Mouse (Mus musculus) lung, adult 2 months (tissue): Measurements from ENCODE around the gene Tmem108. TPM values are rescaled to one million over a fixed set of nuclear protein-coding genes. Genes with fewer than 3 reads are reported as not detected.

Source experiments
- DNase-seq: peaks from one replicate; pipeline ENCODE4 v3.0.0; 2022
- H3K4me1 ChIP-seq: fragments of 200-500 bp; 2 replicates; pipeline ENCODE4 v1.6.1; 2011; ENCODE audit warnings: low read length; ENCODE audit not compliant: control insufficient read depth, insufficient read depth
- H3K4me3 ChIP-seq: fragments of 200-500 bp; replicated peaks from 2 replicates; pipeline ENCODE3; 2011; ENCODE audit warnings: low read depth, mild to moderate bottlenecking, control low read depth, low read length; ENCODE audit errors: extremely low read depth
- CTCF ChIP-seq: fragments of 200-500 bp; IDR thresholded peaks from 2 replicates; pipeline ENCODE4 v1.5.1; 2011; ENCODE audit warnings: mild to moderate bottlenecking, low read length, control low read depth; ENCODE audit not compliant: insufficient read depth
- POLR2A ChIP-seq: fragments of 200-500 bp; IDR thresholded peaks from 2 replicates; pipeline ENCODE4 v1.6.1; 2011; ENCODE audit warnings: low read depth, mild to moderate bottlenecking, control low read depth, low read length, borderline replicate concordance; ENCODE audit errors: extremely low read depth
- WGBS: fragments of 180-500 bp; shearing (Covaris S2); methylation state at CpG from one replicate; pipeline ENCODE4 v1.1.7; 2018; 5-methylcytosine and 5-hydroxymethylcytosine counted together
- polyA plus RNA-seq: library from polyadenylated mRNA; depleted of rRNA; stranded (reverse); fragments of >200 nt; gene quantifications from 2 replicates; pipeline ENCODE4 v1.2.3, GENCODE M21; 2012

Gene Tmem108
- polyA plus RNA-seq, 1 experiment, result 9.1 TPM

DNA sequence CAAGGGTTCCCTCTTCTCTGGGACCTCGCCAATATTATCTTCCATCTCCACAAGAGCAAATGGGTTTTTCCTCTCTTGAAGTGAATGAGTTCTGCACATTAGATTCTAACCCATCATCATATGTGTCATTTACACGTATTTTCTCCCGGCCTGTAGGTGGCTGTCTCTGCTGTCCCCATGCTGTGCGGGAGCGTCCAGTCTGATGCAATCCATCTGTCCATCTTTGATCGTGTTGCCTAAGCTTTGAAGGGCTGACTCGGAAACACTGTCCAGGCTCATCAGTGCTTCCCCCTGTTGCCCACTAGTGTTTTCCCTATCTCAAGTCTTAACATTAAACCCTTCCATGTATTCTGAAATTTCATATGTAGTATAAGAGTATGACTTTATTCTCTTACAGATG is 36.1 kb downstream of the Tmem108 start:
- TF ChIP-seq POLR2A, result no peak
- no peak for TF ChIP-seq CTCF
- 71% methylated on average over 7 of the region's 7 CpGs for WGBS
- no peaks in the 10 kb centered on the region for H3K4me1 ChIP-seq
- no peak for DNase-seq
- no peak overlapping the region for H3K4me3 ChIP-seq

DNA sequence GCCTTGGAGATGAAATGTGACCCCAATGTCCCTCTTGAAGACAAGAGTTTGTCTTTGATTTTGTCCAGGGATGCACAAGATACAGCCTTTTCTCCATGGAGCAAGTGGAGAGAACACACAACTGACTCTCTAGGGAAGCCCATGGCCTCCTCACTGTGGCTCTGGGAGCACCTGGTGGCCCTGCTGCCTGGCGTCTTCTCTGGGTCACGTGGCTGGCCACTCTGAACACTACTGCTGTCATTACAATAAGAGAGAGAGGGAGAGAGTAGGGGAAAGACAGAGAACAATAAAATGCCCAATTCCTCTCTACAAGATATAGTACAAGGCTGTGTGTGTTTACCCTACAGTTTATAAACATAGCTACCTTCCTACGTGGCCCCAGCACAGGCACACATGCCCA is 40.2 kb downstream of the Tmem108 start:
- TF ChIP-seq POLR2A, result no peak
- TF ChIP-seq CTCF, result no peak
- Histone ChIP-seq H3K4me3 (no peak overlapping the region), H3K4me1 (no peaks in the 10 kb centered on the region)
- no peak for DNase-seq
- 59% methylated on average over 3 of the region's 3 CpGs for WGBS

DNA sequence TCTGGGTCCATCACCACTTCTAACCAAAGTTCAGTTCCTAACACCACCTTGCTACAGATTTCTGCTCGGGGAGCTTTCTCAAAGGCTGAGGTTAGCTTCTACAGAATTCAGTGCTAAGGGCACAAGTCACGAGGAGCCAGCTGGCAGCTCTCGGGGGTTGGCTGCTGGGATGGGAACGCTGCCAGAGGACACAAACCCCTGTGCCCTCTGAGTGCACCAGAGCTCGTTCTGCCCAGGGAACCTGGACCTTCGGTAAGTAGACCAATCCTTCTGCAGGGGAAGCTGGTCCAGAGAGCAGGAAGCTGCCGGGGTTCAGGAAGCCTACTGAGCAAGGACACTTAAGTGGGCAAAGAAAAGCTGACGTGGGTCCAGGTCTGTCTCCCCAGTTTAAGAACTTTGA is 40.6 kb downstream of the Tmem108 start:
- Histone ChIP-seq H3K4me3 (no peak overlapping the region), H3K4me1 (no peaks in the 10 kb centered on the region)
- 52% methylated on average over 8 of the region's 8 CpGs for WGBS
- DNase-seq, result no peak
- no peak for TF ChIP-seq CTCF
- no peak for TF ChIP-seq POLR2A

DNA sequence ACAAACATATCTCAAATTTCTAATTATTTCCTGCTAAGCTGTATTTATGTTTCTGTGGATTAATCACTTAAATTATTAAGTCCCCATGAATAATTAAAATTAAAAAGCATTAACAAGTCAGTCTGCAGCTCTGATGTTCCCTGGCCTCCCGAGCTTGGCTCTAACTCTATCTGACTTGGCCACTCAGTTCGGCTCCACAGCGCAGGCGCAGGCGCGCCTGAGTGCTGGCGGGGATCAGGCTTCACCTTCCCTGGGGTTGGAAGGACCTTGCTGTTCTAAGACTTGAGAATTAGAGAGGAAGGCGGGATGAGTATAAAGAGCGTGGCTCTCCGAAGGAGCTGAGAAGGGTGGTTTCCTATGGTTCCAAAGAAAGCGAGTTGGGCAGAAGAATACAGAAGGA is 41.6 kb downstream of the Tmem108 start:
- Histone ChIP-seq H3K4me3 (no peak overlapping the region), H3K4me1 (no peaks in the 10 kb centered on the region)
- WGBS, result 87% methylated on average over 11 of the region's 11 CpGs
- TF ChIP-seq POLR2A (no peak), CTCF (no peak)
- no peak for DNase-seq

DNA sequence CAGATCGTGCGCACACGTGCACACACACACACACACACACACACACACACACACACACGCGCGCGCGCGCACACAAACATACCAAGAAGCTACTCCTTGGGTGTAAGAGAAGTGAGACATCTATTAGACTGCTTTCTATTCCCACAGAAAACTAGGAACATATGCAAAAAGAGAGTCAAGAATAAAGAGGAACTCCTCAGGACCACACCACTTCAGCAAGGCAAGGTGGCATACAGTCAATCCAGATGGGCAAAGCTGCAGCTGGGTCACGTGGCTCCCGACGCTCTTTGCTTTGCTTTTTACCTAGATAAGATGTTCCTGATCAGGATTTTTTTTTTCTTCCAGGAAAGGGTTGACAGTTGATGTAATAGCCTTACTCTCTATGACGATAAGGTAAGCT is 45.6 kb downstream of the Tmem108 start:
- Histone ChIP-seq H3K4me3 (no peak overlapping the region), H3K4me1 (no peaks in the 10 kb centered on the region)
- WGBS, result 90% methylated on average over 13 of the region's 13 CpGs
- TF ChIP-seq CTCF, result no peak
- TF ChIP-seq POLR2A, result no peak
- no peak for DNase-seq

DNA sequence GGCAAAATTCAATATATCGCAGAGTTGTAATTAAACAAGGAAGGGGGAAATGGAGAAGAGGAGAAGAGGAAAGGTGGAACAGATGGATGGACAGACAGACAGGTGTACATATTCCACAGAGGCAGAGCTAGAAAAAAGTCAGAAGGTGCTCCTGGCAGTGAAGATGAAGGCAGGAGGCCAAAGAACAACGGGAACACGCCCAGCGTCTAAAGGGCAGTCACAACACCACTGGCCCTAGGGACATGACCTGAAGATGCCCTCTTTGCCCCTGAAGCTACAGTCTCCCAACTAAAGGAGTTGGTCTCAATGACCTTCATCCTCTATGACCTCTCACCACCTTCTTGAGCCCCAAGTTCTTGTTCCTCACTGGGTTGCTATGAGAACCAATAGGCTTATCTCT is 46.3 kb downstream of the Tmem108 start:
- WGBS, result 91% methylated on average over 4 of the region's 4 CpGs
- Histone ChIP-seq H3K4me3 (no peak overlapping the region), H3K4me1 (no peaks in the 10 kb centered on the region)
- TF ChIP-seq POLR2A (no peak), CTCF (no peak)
- no peak for DNase-seq

DNA sequence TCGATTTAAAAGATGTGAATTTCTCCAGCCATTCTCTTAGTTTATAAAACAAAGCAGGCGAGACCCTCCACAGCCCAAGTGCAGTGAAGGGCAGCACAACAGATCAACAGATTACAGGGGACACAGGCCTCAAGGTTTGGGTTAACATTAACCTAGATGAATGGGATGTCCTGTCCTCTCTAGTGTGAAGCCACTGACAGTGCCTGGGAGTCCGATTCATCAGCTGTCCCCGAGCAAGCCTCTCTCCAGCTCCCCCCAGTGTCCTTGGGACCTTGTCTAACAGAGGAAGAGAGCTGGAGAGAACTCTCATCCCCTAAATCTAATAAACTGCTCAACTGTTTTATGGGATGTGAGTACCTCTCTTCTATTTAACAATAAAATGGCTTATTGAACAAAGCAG is 48.4 kb downstream of the Tmem108 start:
- no peaks in the 10 kb centered on the region for H3K4me1 ChIP-seq
- 77% methylated on average over 4 of the region's 4 CpGs for WGBS
- no peak for DNase-seq

DNA sequence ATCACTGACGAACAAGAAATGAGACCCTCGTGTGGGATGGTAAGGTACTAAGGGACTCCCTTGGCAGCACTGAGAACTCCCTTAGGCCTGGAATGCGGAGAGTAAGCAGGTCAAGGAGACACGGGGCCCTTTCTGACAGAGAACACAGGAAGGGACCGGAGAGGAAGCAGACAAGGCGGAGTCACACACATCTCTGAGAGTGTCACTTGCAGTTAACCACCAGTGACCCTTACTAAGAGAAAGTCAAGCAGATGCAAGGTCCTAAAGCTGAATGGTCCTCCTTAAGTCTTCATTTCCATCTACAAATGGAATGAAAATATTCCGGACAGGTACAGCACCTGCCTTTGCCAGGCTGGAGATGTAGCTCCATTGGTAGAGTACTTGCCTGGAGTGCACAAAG is 48.9 kb downstream of the Tmem108 start:
- 47% methylated on average over 7 of the region's 7 CpGs for WGBS
- no peaks in the 10 kb centered on the region for H3K4me1 ChIP-seq
- TF ChIP-seq POLR2A (no peak), CTCF (no peak)
- DNase-seq, result no peak
- no peak overlapping the region for H3K4me3 ChIP-seq

More for the DNA sequence above, 48.4 kb downstream of the Tmem108 start:
- no peak overlapping the region for H3K4me3 ChIP-seq
- no peak for TF ChIP-seq CTCF
- no peak for TF ChIP-seq POLR2A

DNA sequence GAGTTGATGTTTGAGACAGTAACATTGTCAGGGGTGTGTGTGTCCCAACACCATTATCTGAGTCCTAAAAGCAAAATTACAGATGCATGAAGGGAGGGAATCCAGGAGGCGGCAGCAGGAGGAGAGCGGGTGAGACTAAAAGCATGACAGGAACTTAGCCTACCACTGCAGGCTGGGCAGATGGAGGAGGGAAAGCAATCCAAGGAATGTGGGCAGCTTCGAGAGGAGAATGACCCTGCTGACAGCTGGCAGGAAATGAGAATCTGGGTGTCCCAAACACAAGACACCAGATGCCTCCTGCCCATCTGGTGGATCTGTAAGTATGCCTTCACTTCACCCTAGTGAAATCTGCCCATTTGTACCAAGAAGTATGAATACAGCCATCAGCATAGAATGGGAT is 51.9 kb downstream of the Tmem108 start:
- TF ChIP-seq CTCF (no peak), POLR2A (no peak)

DNA sequence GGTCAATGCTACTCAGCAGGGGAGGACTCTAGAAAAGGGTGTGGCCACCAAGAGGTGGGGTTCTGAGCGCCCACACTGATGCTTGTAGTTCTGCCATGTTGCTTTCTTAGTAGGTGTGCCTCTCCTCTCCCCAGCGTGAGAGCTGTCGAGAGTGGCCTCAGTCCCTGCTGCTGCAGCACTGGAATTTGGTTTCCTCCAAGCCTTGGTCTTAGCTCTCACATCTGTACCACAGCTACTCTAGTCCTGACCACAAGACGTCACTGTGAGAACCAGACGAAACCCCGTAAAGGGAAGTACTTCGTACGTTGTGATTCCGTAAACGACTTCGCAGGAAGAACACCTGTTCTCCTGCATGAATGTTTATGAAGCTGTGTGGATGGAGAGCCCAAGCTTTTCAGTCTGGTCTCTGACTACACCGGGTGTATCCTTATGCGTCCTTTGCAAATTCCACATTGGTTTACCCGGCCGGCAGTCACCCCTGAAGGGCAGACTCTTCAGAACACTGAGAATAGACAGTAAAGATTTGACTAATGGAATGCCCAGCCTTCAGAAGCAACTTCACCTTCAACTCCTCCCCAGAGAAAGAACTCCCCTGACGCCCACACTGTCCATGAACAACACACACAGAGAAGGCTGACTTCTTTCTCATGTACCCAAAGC is 53.0 kb downstream of the Tmem108 start:
- no peak for TF ChIP-seq POLR2A
- no peak for TF ChIP-seq CTCF
- peak; percentile 8 for DNase-seq
- no peak overlapping the region for H3K4me3 ChIP-seq
- 43% methylated on average over 16 of the region's 16 CpGs for WGBS
- H3K4me1 ChIP-seq, result no peaks in the 10 kb centered on the region; the same call in 1 of the 2 replicates

More for the DNA sequence above, 51.9 kb downstream of the Tmem108 start:
- Histone ChIP-seq H3K4me1 (no peaks in the 10 kb centered on the region; the same call in 1 of the 2 replicates), H3K4me3 (no peak overlapping the region)
- 38% methylated on average over 3 of the region's 3 CpGs for WGBS
- no peak for DNase-seq

DNA sequence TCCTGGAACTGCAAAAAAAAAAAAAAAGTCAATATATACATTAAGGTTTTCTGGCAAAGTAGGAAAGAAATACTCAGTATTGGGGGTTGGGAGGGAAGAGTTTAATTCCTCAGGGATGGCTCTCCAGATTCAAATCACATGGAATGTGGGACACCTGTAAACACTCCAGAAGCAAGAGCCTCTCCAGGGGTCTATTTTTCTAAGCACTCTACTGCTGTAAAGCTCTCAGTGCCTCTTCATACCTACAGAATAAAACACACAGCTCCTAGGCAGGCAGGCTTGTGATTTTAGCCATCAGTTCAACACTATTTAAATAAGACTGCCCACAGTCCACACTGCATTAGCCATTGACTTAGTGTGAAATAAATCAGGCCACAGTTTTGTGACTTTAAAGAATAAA is 53.8 kb downstream of the Tmem108 start:
- TF ChIP-seq POLR2A (no peak), CTCF (no peak)
- Histone ChIP-seq H3K4me1 (no peaks in the 10 kb centered on the region; the same call in 1 of the 2 replicates), H3K4me3 (no peak overlapping the region)
- DNase-seq, result peak; percentile 9
